Mouse (Mus musculus): ENCODE measurements around the gene Nfib.

DNA sequence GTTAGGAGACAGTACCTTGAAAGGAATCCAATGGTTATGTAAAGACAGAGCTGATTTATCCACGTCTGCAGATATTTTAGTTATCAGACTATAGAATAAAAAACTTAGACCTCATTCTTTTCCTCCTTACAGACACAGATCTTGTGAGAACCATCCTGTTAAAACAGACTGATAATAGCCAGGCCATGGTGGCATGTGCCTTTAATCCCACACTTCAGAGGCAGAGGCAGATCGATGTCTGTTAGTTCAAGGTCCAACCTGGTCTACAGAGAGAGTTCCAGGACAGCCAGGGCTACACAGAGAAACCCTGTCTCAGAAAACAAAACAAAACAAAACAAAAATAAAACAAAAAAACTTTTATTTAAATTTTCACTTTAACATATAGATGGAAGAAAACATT lies 264.9 kb downstream of the Nfib start:
- TF ChIP-seq POLR2A (IDR thresholded peaks at IDR 0.05; ENCODE audit: extremely low read depth, insufficient read depth, low read length) (no peak), CTCF (IDR thresholded peaks at IDR 0.05; ENCODE audit: low read depth, low read length) (no peak)

All from liver, adult 2 months (tissue).